Mouse (Mus musculus): Measurements from ENCODE around the gene Sgpl1. TPM values are rescaled to one million over a fixed set of nuclear protein-coding genes. Genes with fewer than 3 reads are reported as not detected.

Gene Sgpl1
- polyA plus RNA-seq, 1 experiment from 2014 or later = 33.7 TPM

DNA sequence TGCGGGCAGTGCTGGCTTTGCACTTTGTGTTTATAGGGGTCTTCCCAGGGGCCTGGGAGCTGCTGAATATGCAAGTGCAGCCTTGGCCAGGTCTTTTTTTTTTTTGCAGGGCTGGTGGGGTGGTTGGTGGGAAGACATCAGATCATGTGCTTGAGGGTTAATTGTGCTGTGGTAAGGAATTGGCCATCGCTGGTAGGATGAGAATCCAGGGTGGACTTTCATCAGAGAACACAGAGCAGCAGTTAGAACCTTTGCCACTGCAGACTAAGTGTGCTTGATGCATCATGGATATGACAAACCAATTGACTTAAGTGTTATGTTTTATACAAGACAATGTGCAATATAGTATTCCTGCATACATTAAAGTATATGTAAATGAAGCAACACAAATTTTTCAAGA is 62.1 kb downstream of the Sgpl1 start:
- no peaks in the 10 kb centered on the region for H3K27me3 ChIP-seq (replicated peaks; ENCODE audit: insufficient read depth, low read length)
- H3K9me3 ChIP-seq (ENCODE audit: low read length) = no peaks in the 10 kb centered on the region
- 75% methylated on average over 2 of the region's 2 CpGs for WGBS
- TF ChIP-seq CTCF (IDR thresholded peaks at IDR 0.05) (no peak), EP300 (IDR thresholded peaks at IDR 0.05) (no peak)
- H3K27ac ChIP-seq (ENCODE audit: low read length) = no peak overlapping the region
- H3K9ac ChIP-seq (replicated peaks; ENCODE audit: low read depth) = no peak overlapping the region
- DNase-seq (ENCODE audit: low spot score) (no peak), ATAC-seq (no peak)
- 0 out of 2 replicates have a peak, but pooled peaks cover 7% of the 10 kb centered on the region for H3K4me1 ChIP-seq (ENCODE audit: insufficient read depth, low read depth, low read length)
- H3K36me3 ChIP-seq (ENCODE audit: insufficient read depth, low read length) = no peaks in the 10 kb centered on the region
- H3K4me2 ChIP-seq (replicated peaks; ENCODE audit: low read depth, low read length) = no peak overlapping the region
- no peak overlapping the region for H3K4me3 ChIP-seq (ENCODE audit: low read depth, low read length)

DNA sequence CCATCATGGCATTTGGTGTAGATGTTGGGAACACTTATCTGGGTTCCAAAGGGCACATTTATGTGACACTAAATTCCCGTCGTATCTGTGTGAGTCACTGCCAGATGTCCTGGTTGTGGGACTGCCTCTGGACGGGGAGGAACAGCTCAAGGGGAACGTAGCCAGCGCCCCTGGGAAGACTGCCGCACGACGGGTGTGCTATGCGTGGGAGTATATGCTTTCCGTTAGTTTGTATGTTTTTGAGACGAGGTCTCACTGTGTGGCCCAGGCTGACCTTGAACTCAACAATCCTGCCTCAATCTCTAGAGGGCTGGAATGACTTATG is 66.6 kb downstream of the Sgpl1 start:
- Histone ChIP-seq H3K4me3 (ENCODE audit: low read depth, low read length) (no peak overlapping the region), H3K27me3 (replicated peaks; ENCODE audit: insufficient read depth, low read length) (no peaks in the 10 kb centered on the region), H3K36me3 (ENCODE audit: insufficient read depth, low read length) (no peaks in the 10 kb centered on the region), H3K9me3 (ENCODE audit: low read length) (no peaks in the 10 kb centered on the region), H3K9ac (replicated peaks; ENCODE audit: low read depth) (no peak overlapping the region), H3K4me1 (ENCODE audit: insufficient read depth, low read depth, low read length) (no peaks in the 10 kb centered on the region), H3K27ac (ENCODE audit: low read length) (no peak overlapping the region), H3K4me2 (replicated peaks; ENCODE audit: low read depth, low read length) (no peak overlapping the region)
- no peak for ATAC-seq
- DNase-seq (ENCODE audit: low spot score) = no peak
- TF ChIP-seq CTCF (IDR thresholded peaks at IDR 0.05) = no peak
- TF ChIP-seq EP300 (IDR thresholded peaks at IDR 0.05) = no peak
- 66% methylated on average over 11 of the region's 11 CpGs for WGBS

DNA sequence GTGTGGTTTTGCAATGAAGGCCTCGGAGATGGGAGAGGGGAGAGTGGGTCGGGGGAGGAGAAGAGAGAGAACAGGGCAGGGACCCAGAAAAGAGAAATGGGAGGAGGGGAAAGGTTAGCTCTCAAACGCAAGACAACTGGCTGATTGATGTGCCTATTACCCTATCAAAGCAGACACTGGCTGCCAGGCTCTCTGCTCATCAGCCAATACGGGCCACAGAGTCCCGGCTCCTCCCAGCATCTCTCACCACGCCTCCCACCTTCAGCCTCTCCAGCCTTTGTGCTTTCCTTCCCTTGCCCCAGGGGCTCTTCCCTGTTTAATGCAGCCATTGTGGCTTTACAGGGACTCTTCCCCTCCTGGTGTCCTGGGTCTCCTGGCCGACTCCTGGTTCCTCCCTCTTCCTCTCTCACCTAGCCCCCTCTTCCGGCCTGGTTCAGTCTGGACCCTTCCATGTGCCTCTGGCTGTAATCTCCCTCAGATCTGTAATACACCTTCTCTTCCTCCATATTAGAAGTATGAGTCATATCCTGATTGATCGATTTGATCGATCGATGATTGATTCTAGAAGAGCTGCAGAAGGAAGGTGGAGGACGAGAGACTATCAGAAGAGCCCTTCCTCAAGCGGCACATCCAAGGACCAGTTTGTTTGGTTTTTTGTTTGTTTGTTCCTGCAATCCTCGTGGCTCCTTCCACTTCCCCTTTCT is 67.1 kb downstream of the Sgpl1 start:
- no peaks in the 10 kb centered on the region for H3K36me3 ChIP-seq (ENCODE audit: insufficient read depth, low read length)
- no peak overlapping the region for H3K4me3 ChIP-seq (ENCODE audit: low read depth, low read length)
- peak; percentile 68 for DNase-seq (ENCODE audit: low spot score)
- no peaks in the 10 kb centered on the region for H3K27me3 ChIP-seq (replicated peaks; ENCODE audit: insufficient read depth, low read length)
- TF ChIP-seq CTCF (IDR thresholded peaks at IDR 0.05) (no peak), EP300 (IDR thresholded peaks at IDR 0.05) (no peak)
- no peak overlapping the region for H3K9ac ChIP-seq (replicated peaks; ENCODE audit: low read depth)
- peak; percentile 88 for ATAC-seq
- H3K4me2 ChIP-seq (replicated peaks; ENCODE audit: low read depth, low read length) = 0 out of 2 replicates have a peak overlapping the region, but pooled peaks have one; percentile 11
- no peak overlapping the region for H3K27ac ChIP-seq (ENCODE audit: low read length)
- H3K4me1 ChIP-seq (ENCODE audit: insufficient read depth, low read depth, low read length) = no peaks in the 10 kb centered on the region
- no peaks in the 10 kb centered on the region for H3K9me3 ChIP-seq (ENCODE audit: low read length)
- 33% methylated on average over 14 of the region's 14 CpGs for WGBS

DNA sequence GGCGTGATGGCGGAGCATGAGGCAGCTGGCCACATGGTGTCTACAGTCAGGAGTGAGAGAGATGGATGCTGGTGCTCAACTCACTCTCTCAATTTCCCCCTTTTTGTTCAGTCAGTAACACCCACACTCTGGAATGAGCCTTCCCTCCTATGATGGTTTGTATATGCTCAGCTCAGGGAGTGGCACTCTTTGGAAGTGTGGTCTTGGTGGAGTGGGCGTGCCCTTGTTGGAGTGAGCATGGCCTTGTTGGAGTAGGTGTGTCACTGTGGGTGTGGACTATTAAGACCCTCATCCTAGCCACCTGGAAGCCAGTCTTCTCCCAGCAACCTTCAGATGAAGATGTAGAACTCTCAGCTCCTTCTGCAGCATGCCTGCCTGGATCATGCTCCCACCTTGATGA is 71.9 kb downstream of the Sgpl1 start:
- ATAC-seq (no peak), DNase-seq (ENCODE audit: low spot score) (no peak)
- Histone ChIP-seq H3K27me3 (replicated peaks; ENCODE audit: insufficient read depth, low read length) (no peaks in the 10 kb centered on the region), H3K4me3 (ENCODE audit: low read depth, low read length) (no peak overlapping the region), H3K27ac (ENCODE audit: low read length) (no peak overlapping the region), H3K9me3 (ENCODE audit: low read length) (no peaks in the 10 kb centered on the region), H3K36me3 (ENCODE audit: insufficient read depth, low read length) (no peaks in the 10 kb centered on the region), H3K4me2 (replicated peaks; ENCODE audit: low read depth, low read length) (no peak overlapping the region), H3K9ac (replicated peaks; ENCODE audit: low read depth) (no peak overlapping the region), H3K4me1 (ENCODE audit: insufficient read depth, low read depth, low read length) (no peaks in the 10 kb centered on the region)
- TF ChIP-seq CTCF (IDR thresholded peaks at IDR 0.05) (no peak), EP300 (IDR thresholded peaks at IDR 0.05) (no peak)
- WGBS = 79% methylated on average over 3 of the region's 3 CpGs

DNA sequence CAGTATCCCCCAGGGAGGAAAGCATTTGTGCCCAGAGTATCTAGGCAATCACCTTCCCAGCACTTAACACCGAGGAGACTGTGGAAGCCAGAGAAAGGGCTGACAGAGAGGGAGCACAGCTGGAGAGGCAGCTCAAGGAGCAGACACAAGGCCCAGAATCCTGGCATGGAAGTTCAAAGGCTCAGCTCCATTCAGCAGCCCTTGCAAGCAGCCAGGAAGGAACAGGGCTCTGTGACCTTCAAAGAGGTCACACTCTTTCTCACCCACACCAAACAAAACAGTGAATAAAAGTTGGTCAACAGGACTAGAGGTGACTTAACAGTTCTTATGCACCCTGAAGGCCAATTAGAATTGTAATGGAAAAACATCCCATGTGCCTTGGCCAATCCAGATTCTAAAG is 72.9 kb downstream of the Sgpl1 start:
- Histone ChIP-seq H3K4me1 (ENCODE audit: insufficient read depth, low read depth, low read length) (no peaks in the 10 kb centered on the region), H3K4me3 (ENCODE audit: low read depth, low read length) (no peak overlapping the region), H3K27ac (ENCODE audit: low read length) (no peak overlapping the region), H3K9me3 (ENCODE audit: low read length) (no peaks in the 10 kb centered on the region), H3K4me2 (replicated peaks; ENCODE audit: low read depth, low read length) (no peak overlapping the region), H3K9ac (replicated peaks; ENCODE audit: low read depth) (no peak overlapping the region), H3K27me3 (replicated peaks; ENCODE audit: insufficient read depth, low read length) (no peaks in the 10 kb centered on the region), H3K36me3 (ENCODE audit: insufficient read depth, low read length) (no peaks in the 10 kb centered on the region)
- DNase-seq (ENCODE audit: low spot score) (no peak), ATAC-seq (no peak)
- WGBS = 6% methylated on average over 1 of the region's 1 CpGs
- TF ChIP-seq EP300 (IDR thresholded peaks at IDR 0.05) (no peak), CTCF (IDR thresholded peaks at IDR 0.05) (no peak)

DNA sequence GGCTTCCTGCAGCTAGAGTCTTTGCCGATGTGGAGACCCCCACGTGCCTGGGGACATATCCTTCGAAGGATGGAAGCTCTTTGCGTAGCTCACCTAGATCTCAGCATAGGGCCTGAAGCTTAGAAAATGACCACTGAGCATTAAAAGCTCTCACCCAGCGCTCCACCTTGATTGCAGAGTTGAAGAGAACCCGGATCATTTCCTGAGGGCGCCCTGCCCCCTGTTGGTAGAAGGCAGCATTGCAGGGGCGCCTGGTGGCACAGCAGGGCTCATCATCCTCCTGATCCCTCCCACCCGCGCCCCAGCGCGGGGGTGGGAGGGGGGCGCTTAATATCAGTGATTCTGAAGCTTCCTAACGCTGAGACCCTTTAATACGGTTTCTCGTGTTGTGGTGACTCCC is 75.2 kb downstream of the Sgpl1 start:
- ATAC-seq = no peak

More for the DNA sequence above, 75.2 kb downstream of the Sgpl1 start:
- Histone ChIP-seq H3K4me2 (replicated peaks; ENCODE audit: low read depth, low read length) (no peak overlapping the region), H3K9ac (replicated peaks; ENCODE audit: low read depth) (no peak overlapping the region), H3K36me3 (ENCODE audit: insufficient read depth, low read length) (no peaks in the 10 kb centered on the region), H3K9me3 (ENCODE audit: low read length) (no peaks in the 10 kb centered on the region), H3K4me1 (ENCODE audit: insufficient read depth, low read depth, low read length) (no peaks in the 10 kb centered on the region), H3K27me3 (replicated peaks; ENCODE audit: insufficient read depth, low read length) (no peaks in the 10 kb centered on the region), H3K4me3 (ENCODE audit: low read depth, low read length) (no peak overlapping the region), H3K27ac (ENCODE audit: low read length) (no peak overlapping the region)
- 15% methylated on average over 16 of the region's 16 CpGs for WGBS
- DNase-seq (ENCODE audit: low spot score) = peak; percentile 37
- no peak for TF ChIP-seq EP300 (IDR thresholded peaks at IDR 0.05)
- TF ChIP-seq CTCF (IDR thresholded peaks at IDR 0.05) = peak; percentile 87
